Mouse (Mus musculus) lung, postnatal 4 days (tissue): ENCODE data around the gene Itga11.
"Not testable (repeated sequence)": the region's sequence is repeated elsewhere in the genome, so short reads cannot be mapped to it uniquely, and the experiment has no call there.

Source experiments
- DNase-seq, 2 experiments: peaks; one replicate each; pipeline ENCODE4 v3.0.0; 2021

Itga11 gene

DNA sequence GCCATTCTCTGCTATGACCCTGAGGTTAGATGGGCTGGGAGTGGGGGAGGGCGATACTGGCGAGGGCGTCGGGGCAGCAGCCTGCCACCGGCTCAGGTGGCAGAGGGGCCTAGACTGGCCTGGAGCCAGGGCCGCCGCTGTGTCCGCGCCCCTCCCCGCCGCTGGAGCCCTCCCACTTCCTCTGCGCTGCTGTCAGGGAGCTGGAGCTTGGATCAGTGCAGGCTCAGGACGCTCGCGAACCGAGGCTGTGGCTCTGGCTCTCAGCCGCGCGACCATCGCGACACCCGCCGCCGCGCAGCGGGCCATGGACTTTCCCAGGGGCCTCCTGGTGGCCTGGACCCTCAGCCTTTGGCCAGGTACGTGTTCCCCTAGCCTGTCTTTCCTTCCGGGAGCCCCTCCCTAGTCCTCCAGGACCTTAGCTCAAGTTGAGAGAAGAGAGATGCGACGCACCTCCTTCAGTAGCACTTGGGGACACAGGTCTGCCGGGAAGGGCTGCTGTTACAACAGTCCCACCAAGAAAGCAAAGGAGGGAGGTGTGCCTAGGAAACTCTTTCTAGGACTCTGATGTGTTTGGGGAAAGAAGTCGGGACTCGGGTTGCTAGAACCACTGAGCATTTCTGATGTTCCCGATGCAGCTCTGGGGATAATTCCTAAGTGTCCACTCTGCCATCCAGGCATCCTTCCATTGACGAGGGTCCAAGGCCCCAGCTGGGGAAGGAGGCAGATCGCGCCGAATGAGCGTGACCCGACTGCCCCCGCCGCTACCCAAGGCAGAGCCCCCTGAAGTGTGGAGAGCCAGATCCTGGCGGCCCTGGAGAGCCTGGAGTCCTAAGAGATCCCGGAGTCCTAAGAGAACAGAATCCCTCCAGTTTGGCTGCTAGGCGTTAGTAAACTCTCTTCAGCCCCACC, at the start of gene Itga11:
TSS of gene Itga11 (plus strand) at position 186 of the 909 bp plus-strand sequence.
- DNase-seq, result peak; percentile 27 to 51

DNA sequence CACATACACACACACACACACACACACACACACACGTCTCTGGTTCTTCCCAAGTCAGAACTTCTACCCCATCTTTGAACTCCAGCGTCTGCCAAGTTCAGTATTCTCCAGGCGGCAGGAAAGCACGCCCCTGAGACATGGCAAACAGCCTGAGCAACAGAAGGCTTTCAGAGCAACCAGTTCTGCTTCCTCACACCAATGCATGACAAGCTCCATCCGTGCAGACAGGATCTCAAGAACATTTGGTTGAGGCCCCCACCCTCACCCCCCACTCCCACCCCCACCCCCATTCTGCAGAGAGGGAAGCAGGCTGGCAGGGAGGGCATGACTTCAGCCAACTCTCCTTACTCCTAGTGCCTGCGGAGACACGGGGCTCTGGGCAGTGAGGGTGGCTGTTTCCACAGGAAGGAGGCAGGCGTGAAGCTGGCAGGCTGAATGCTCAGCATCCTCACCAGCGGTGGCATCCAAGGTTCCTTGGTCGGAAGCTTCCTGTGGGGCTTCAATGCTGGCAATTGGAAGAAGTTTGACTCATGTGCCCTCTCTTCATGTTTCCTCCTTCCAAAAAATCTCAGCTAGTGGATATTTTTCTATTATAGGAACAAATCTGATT, 46.9 kb upstream of the Itga11 start:
- DNase-seq, result no peak

DNA sequence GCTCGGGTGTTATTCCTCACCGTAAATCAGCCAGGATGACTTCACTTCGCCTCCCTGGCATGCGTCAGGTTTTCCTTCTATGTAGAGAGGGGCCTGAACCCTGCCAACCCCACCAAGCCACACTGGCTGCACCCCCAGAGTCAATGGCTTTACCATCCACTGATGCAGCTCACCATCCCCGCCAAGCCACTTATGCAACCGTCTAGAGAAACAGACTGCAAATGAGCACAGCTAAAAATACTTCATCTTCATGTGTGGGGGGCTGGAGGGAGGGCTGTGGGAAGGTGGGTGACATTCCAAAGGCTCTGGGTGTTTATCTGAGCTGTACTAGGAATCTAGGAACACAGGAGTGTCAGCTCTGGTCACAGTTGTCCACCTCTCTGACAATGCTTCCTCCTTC, 45.2 kb upstream of the Itga11 start:
- DNase-seq, result no peak

DNA sequence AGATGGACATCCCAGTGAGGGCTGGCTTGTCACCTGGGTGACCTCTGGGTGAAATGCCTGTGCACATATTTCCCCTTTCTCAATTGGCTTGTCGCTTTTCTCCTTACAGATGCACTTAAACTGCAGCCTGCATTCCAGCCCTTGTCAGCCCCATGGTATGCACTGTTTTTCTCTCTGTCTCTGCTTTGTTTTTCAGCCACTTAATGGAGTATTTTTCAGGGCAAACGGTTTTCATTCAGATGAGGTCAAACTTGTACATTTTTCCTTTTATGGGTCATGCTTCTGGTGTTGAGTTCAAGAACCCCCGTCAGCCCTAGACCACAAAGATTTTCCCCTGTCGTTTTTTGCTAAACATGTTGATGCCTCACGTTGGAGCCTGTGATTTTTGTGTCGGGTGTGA, 39.6 kb upstream of the Itga11 start:
- peak in 1 of 2 experiments; percentile 37 for DNase-seq

DNA sequence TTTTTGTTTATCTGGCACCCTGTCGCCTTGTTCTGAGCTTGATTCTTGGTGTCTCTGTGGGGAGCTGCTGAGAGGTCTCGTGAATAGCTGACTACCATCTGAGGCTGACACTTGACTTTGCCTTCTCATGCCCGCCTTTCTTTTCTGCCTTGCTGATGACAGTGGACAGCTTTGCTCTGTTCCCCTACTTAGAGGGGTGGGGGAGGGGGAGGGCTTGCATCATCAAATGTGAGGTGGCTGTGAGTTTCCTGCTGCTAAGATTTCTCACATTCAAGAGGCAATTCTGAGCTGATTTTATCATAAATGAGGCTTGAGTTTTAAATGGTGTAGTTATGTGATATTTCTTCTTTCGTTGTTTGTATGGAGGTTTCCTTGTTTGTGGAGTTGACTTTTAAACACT, 37.9 kb upstream of the Itga11 start:
- no peak for DNase-seq

DNA sequence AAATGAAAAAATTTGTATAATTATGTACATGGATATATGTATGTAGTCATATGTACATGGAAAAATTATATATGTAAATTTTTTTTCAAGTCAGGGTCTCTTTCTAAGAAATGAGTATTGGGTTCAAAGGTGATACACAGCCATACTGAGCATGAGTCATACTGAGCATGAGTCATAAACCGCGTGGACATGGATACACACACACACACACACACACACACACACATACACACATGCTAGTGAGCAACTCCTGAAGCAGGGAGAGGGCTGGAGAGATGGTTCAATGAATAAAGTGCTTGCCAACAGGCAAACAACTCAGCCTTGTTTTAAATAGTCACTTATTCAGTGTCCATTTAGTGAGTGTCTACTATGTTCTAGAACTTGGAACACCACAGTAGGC, 37.4 kb upstream of the Itga11 start:
- no peak for DNase-seq

DNA sequence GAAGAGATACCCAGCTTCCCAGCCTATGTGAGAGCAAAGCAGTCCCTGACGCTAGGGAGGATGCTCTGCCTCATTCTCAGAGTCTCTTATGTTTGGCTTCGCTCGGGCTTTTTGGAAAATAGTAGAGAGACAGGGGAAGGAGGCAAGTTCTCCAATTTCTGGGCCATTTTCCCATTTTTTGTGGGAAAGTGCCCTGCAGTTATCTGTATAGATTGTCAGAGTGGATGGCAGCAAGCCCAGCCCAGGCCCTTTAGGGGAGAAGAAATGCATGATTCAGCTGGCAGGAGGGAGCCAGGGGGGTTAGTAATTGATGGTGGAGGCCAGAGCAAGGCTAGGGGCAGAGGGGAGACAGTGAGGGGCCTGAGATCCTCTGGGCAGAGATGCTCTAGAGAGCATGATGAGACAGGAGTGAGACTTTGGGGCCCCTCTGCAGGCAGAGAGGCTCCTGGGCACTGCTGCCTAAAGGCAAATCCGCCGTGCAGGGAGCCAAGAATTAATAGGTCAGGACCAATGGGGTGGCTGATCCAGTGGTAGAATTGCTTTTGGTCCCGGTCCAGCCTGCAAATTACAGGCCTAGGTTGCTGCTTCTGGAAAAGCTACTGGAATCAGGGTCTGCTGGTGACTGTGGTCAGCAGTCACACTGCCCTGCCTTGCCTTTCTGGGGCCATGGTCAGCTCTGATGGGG, 31.8 kb upstream of the Itga11 start:
- DNase-seq, result no peak

DNA sequence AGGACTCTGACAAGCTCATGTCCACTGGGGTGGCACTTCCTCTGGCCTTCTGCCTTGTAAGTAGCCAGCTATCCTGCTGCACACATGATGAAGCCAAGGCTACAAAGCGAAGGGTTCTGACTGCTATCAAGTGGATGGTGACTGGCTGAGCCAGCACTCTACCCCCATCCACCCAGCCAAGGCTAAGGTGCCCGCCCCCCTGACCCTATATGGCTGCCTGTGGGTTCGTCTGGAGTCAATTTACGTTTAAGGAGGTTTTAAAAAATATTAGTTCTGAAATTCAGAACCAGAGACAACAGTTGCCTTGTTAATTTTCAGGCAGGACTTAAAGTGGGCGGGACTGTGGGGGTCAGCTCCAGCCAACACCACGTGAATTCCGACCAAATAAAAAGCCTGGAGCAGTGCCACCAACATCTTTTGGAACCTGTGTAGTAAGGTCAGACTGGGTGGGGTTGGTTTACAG, 30.9 kb upstream of the Itga11 start:
- DNase-seq, result no peak

DNA sequence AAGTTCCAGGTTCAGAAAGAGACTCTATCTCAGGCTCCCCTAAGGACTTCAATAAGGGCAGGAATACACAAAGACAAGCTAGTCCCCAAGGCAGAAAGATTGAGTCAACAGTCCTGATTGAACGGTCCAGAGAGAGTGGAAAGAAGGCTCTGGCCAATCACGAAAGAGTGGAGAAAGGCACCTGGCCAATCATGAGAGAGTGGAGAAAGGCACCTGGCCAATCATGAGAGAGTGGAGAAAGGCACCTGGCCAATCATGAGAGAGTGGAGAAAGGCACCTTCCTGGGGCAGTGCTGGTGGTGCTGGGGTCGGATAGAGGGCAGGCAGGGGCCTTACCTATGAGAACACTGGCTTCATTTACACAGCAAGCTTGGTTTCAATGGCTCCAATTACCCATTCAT, 28.2 kb upstream of the Itga11 start:
- DNase-seq, result no peak

DNA sequence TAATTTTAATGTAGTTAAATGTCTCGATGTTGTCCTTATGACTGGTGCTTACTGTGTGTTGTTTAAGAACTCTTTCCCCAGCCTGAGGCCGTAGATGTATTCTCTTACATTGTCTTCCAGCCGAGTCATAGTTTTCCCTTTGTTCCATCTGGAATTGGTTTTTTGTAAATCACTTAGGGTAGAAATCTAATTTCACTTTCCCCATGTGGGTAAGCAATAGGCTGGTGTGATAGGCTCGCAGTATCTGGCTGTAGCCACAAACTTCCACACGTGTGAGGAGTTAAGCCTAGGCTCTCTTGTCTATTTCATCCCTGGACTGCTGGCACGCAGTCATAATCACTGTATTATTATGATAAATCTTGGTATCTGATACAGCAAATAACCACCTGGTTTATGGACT, 26.9 kb upstream of the Itga11 start:
- no peak for DNase-seq

DNA sequence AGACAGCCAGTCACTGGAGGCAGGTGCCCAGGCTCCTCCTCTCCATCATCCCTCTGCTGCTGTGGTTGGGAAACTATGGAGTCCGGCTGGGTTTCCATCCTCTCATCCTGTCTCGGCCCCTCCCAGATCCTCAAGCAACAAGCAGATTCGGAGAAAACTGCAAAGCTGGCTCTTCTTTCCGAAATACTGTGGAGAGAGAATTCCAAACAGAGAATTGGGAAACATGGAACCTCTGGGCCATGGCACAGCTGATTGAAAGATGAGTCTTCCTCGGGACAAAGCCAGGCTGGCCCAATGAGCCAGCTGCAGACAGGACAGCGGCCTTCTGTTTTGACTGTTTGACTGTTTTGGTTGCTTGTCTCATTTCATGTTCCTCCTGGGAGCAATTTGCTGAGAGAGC, 23.3 kb upstream of the Itga11 start:
- DNase-seq, result no peak

DNA sequence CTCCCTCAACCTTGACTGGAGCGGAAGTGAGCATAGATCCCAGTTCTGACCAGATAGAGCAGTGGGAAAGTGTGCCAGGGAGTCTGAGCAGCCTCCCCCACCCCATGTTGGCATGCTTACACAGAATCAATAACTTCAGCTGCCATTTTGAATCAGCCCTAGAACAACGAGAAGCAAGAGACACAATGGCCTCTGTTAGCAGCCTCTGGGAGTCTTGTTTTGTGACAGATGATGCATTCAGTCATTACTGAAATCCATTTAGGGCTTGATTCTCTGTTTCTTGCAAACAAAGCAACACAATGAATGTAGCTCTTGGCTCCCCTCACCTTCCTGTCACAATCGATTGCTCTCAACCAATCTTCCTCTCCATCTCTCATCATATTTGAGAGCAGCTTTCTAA, 19.6 kb upstream of the Itga11 start:
- no peak for DNase-seq

DNA sequence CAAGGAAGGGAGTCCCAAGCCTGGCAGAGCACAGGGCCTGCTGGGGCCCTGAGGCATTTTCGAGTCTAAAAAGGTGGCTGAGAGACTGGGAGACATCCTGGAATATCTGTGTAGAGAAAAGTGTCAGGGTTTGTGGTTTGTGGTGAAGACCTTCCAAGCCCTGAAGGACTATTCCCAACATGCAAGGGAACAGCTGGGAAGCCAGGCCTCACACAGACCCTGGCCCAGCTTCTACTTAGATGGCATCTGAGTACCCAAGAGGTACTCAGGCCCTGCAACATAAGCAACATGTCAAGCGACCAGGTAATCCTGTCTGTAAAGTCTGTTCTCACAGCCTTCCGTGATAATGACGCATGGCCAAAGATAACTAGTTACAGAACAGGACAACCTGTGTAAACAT, 18.6 kb upstream of the Itga11 start:
- no peak for DNase-seq

DNA sequence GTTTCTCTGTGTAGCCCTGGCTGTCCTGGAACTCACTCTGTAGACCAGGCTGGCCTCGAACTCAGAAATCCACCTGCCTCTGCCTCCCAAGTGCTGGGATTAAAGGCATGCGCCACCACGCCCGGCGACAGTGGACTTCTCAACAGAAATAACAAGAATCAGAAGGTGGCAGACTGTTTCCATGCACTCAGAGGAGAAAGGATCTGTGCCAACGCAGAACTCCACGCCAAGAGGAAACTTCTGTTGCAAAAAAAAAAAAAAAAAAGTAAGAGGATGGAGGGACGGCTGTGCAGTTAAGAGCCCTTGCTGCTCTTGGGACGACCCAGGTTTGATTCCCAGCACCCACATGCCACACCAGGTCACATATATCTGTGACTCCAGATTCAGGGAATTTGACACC, 16.7 kb upstream of the Itga11 start:
- DNase-seq, result not testable (repeated sequence)

DNA sequence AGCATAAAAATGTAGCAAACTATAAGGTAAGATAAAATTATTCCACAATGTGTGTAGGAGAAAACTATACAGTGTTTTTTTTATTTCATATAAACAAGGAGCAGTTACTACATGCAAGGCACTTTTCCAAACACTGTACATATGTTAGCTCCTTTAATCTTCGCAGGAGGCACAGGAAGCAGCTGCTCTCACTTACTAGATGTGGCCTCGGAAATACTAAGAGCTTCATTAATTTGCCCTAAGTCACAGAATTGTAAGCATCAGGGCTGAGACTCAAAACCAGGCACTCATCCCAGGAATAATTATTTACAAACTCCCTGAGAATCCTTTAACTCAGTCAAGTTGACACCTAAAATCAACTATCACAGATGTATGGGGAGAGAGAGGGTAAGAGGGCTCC, 14.2 kb upstream of the Itga11 start:
- DNase-seq, result no peak

DNA sequence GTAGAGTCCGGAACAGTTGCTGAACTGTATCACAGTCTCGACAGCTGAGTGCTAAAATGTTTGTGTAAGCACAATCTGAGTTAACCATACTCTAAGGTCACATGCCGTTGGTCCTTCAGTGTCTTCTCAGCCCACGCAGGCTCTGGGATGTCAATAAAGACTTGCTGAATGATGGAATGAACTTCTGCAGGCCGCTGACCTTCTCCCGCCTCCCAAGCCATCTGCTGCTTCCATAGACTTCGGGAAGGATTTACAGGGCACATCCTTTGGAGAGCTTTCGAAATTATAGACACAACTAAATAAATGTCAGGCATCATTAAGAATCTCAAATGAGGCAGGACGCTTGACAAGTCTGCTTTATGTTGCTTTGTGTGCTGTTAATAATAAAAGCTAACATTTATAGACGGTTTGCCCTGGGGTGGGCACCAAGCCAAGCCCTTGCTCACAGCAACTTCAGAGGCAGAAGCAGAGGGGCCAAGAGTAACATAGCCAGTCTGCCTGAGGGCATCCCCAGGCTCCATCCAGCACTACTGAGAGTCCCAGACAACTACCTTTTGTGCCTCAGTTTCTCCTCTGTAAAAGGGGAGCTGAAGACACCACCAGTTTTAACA, 13.4 kb upstream of the Itga11 start:
- DNase-seq, result no peak

DNA sequence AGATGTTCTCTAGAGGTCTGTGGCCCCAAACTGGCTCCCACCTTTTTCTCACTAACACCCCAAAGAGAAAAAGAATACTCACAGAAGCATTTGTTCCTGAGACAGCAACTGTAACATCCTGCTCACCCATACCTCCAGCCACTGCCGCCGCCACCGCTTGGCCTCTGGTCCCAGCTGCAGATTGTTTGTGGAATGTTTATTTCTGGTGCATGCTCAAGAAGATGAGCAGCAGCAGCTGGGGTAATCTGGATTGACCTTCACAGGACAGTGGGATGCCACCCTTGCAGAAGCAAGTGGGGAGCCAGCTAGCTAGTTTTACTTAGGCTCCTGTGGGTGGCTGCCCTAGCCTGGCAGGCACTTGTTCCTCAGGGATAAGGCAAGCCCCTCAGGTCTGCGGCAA, 11.7 kb upstream of the Itga11 start:
- no peak for DNase-seq

DNA sequence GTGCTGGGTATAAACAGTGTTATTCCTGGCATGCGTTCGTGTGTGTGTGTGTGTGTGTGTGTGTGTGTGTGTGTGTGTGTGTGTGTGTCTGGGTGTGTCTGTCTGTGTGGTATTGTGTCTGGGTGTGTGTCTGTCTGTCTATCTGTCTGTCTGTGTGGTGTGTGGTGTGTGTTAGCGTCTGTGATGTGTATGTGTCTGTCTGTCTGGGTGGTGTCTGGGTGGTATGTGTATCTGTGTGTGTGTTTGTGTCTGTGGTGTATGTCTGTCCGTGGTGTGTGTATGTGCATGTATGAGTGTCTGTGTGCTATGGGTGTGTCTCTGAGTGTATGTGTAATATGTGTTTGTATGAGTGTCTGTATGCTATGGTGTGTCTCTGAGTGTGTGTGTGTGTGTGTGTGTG, 9.1 kb upstream of the Itga11 start:
- no peak for DNase-seq

DNA sequence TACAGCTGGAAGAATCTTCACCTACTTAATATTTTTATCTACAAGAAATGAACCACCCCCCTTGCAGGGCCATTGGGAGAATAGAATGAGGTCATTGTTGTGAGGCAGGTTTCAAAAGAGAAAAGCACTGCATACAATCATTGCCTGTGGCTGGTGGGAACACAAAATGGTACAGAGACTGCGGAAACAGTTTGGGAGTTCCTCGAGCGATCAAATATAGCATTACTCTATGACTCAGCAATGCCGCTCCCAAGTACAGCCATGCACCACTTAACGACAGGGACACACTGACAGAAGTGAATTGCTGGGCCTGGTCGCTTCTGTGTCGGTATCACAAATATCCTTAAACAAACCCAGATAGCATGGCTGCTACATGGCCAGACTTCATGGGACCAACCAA, 4.4 kb upstream of the Itga11 start:
- no peak for DNase-seq

DNA sequence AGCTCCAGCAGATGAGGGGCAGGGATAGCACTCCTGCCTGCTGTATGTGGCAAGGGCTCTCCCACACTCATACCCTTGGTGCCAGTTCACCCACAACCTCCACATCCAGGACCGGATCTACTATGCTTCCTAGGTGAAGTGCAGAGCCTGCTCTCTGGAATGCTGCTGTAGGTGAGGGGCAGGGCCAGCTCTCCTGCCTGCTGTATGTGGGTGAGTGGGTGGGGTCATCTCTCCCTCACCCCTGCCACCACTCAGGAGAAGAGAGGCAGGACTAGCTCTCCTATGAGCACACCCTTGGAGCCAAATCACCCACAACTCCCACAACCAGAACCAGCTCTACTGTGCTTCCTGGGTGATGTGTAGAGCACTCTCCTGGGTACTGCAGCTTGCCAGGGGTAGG, 2.5 kb upstream of the Itga11 start:
- DNase-seq, result no peak

DNA sequence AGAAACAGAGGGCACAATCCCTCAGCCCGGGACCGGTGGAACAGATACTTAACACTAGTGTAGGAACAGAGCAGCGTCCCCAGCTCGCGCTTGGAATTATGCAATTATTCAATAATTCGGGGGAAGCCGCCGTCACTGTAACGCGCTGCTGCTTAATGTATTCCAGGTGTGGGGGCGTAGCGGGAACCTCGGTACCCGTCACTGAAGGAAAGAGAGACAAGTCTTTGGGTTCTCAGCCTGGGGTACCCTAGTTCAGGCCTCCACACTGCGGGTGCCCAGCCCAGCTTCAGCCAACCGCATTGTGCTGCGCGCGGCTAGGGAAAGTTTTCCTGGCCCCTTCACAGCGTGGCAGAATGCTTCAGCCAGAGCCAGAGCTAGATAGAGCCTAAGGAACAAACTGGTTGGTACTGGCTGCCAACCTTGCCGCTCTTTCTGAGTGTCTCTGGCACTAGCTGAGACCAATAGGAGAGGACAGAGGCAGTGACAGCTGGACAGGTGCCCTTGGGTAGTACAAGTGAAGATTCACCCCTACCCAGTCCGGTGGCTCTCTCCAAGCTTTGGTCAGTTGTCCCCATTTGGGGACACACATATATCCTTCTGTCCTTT, 1.0 kb downstream of the Itga11 start:
- DNase-seq, result no peak

DNA sequence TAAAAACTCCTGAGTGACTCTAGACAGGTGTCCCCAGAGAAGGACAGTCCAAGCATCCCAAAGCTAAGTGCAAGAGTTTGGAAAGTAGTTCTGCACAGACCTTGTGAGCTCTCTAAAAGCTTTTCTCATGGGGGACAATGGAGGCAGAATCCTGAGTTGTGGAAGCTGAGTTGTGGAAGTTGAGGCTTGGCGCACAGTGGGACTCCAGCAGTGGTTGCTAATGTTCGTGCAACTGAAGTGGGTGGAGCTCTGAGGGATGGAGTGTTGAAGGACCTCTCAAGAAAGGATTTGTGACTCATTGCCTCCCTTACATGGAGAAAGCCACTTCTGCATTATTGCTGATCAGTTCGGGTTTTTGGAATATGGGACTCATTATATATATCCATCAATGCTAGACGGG, 1.8 kb downstream of the Itga11 start:
- DNase-seq, result no peak

DNA sequence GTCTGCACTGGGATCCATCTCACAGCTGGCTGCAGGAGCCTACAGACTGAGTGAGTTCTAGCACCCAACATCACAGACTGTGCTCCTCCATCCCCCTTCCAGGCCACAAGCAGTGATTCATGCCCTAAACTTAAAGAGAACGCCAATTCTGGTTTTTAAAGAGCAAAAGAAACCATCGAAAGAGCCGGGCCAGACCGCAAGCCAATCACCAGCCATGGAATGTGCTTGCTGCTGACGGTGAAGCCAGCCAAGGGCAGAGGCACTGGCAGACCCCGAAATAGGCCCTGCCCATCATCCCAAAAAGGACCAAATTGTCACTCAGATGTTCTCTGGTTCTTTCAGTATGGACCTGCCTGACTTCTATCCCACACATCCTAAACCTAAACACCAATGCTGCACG, 6.7 kb downstream of the Itga11 start:
- no peak for DNase-seq
